Mouse (Mus musculus): ENCODE results near the gene Rcor2. TPM values are rescaled to one million over a fixed set of nuclear protein-coding genes. Genes with fewer than 3 reads are reported as not detected.

The Rcor2 gene
- polyA plus RNA-seq, 1 experiment from 2014 or later, result 30.6 TPM

GRCm38 (mm10) chr19:7300078-7300477 is 33.0 kb downstream of the Rcor2 start:
- WGBS, result 94% methylated on average over 1 of the region's 1 CpGs
- H3K4me1 ChIP-seq, result peaks cover 23% of the 10 kb centered on the region

GRCm38 (mm10) chr19:7301647-7302492 is 34.7 kb downstream of the Rcor2 start:
- Histone ChIP-seq H3K4me2 (no peak overlapping the region), H3K27ac (no peak overlapping the region), H3K36me3 (peaks cover 19% of the 10 kb centered on the region), H3K4me1 (peaks cover 27% of the 10 kb centered on the region), H3K4me3 (no peak overlapping the region), H3K9me3 (no peaks in the 10 kb centered on the region), H3K9ac (no peak overlapping the region), H3K27me3 (no peaks in the 10 kb centered on the region)
- WGBS, result 81% methylated on average over 7 of the region's 7 CpGs
- no peak for ATAC-seq (ENCODE audit: insufficient number of reproducible peaks, insufficient read depth, low FRiP score, low TSS enrichment, low read depth)

More at GRCm38 (mm10) chr19:7300078-7300477, 33.0 kb downstream of the Rcor2 start:
- Histone ChIP-seq H3K4me3 (no peak overlapping the region), H3K27ac (no peak overlapping the region), H3K4me2 (no peak overlapping the region), H3K36me3 (peaks cover 20% of the 10 kb centered on the region; the same call in 1 of the 2 replicates), H3K9me3 (no peaks in the 10 kb centered on the region), H3K9ac (no peak overlapping the region), H3K27me3 (no peaks in the 10 kb centered on the region)
- no peak for ATAC-seq (ENCODE audit: insufficient number of reproducible peaks, insufficient read depth, low FRiP score, low TSS enrichment, low read depth)

GRCm38 (mm10) chr19:7302493-7302797 is 35.3 kb downstream of the Rcor2 start:
- H3K4me3 ChIP-seq, result no peak overlapping the region
- H3K4me2 ChIP-seq, result no peak overlapping the region
- no peaks in the 10 kb centered on the region for H3K27me3 ChIP-seq
- peaks cover 19% of the 10 kb centered on the region for H3K36me3 ChIP-seq
- WGBS, result 90% methylated on average over 1 of the region's 1 CpGs
- H3K4me1 ChIP-seq, result peaks cover 33% of the 10 kb centered on the region
- H3K27ac ChIP-seq, result no peak overlapping the region
- no peaks in the 10 kb centered on the region for H3K9me3 ChIP-seq
- H3K9ac ChIP-seq, result no peak overlapping the region
- ATAC-seq (ENCODE audit: insufficient number of reproducible peaks, insufficient read depth, low FRiP score, low TSS enrichment, low read depth), result no peak

- Histone ChIP-seq H3K27me3 (no peaks in the 10 kb centered on the region), H3K9me3 (no peaks in the 10 kb centered on the region), H3K27ac (no peak overlapping the region), H3K36me3 (peaks cover 18% of the 10 kb centered on the region), H3K4me3 (no peak overlapping the region), H3K4me1 (peaks cover 46% of the 10 kb centered on the region), H3K4me2 (no peak overlapping the region), H3K9ac (no peak overlapping the region)
- 67% methylated on average over 6 of the region's 6 CpGs for WGBS
- ATAC-seq (ENCODE audit: insufficient number of reproducible peaks, insufficient read depth, low FRiP score, low TSS enrichment, low read depth), result no peak
These were observed 36.7 kb downstream of the Rcor2 start for GRCm38 (mm10) chr19:7303796-7304195.

- H3K27ac ChIP-seq, result no peak overlapping the region
- 55% methylated on average over 2 of the region's 2 CpGs for WGBS
- no peak overlapping the region for H3K4me2 ChIP-seq
- no peaks in the 10 kb centered on the region for H3K9me3 ChIP-seq
- no peak overlapping the region for H3K9ac ChIP-seq
- H3K27me3 ChIP-seq, result no peaks in the 10 kb centered on the region
- H3K4me1 ChIP-seq, result peaks cover 50% of the 10 kb centered on the region
- ATAC-seq (ENCODE audit: insufficient number of reproducible peaks, insufficient read depth, low FRiP score, low TSS enrichment, low read depth), result no peak
- no peak overlapping the region for H3K4me3 ChIP-seq
- peaks cover 9% of the 10 kb centered on the region for H3K36me3 ChIP-seq
These were observed 37.7 kb downstream of the Rcor2 start for GRCm38 (mm10) chr19:7304801-7305200.

- Histone ChIP-seq H3K9ac (no peak overlapping the region), H3K4me3 (no peak overlapping the region), H3K36me3 (peaks cover 6% of the 10 kb centered on the region; the same call in 1 of the 2 replicates), H3K4me2 (no peak overlapping the region), H3K9me3 (no peaks in the 10 kb centered on the region), H3K4me1 (peaks cover 58% of the 10 kb centered on the region), H3K27ac (no peak overlapping the region; the same call in 1 of the 2 replicates), H3K27me3 (no peaks in the 10 kb centered on the region)
- no peak for ATAC-seq (ENCODE audit: insufficient number of reproducible peaks, insufficient read depth, low FRiP score, low TSS enrichment, low read depth)
- 76% methylated on average over 11 of the region's 11 CpGs for WGBS
These were observed 38.5 kb downstream of the Rcor2 start for GRCm38 (mm10) chr19:7305380-7306310.

GRCm38 (mm10) chr19:7306968-7307367 is 39.8 kb downstream of the Rcor2 start:
- WGBS, result 42% methylated on average over 3 of the region's 3 CpGs
- no peaks in the 10 kb centered on the region for H3K9me3 ChIP-seq
- peaks cover 70% of the 10 kb centered on the region for H3K4me1 ChIP-seq
- H3K27me3 ChIP-seq, result no peaks in the 10 kb centered on the region
- peaks cover 6% of the 10 kb centered on the region; the same call in 1 of the 2 replicates for H3K36me3 ChIP-seq
- no peak overlapping the region for H3K4me2 ChIP-seq
- H3K27ac ChIP-seq, result 0 out of 2 replicates have a peak overlapping the region, but pooled peaks have one; percentile 11
- H3K4me3 ChIP-seq, result no peak overlapping the region
- 0 out of 2 replicates have a peak overlapping the region, but pooled peaks have one; percentile 32 for H3K9ac ChIP-seq
- no peak for ATAC-seq (ENCODE audit: insufficient number of reproducible peaks, insufficient read depth, low FRiP score, low TSS enrichment, low read depth)

- Histone ChIP-seq H3K4me3 (no peak overlapping the region), H3K9me3 (no peaks in the 10 kb centered on the region), H3K36me3 (peaks cover 6% of the 10 kb centered on the region; the same call in 1 of the 2 replicates), H3K9ac (0 out of 2 replicates have a peak overlapping the region, but pooled peaks have one; percentile 28), H3K4me1 (peaks cover 72% of the 10 kb centered on the region), H3K4me2 (peak overlapping the region; percentile 32; the same call in 1 of the 2 replicates), H3K27me3 (no peaks in the 10 kb centered on the region), H3K27ac (peak overlapping the region; percentile 77)
- WGBS, result 43% methylated on average over 8 of the region's 8 CpGs
- ATAC-seq (ENCODE audit: insufficient number of reproducible peaks, insufficient read depth, low FRiP score, low TSS enrichment, low read depth), result peak; percentile 48
These were observed 41.1 kb downstream of the Rcor2 start for GRCm38 (mm10) chr19:7307995-7308770.

- H3K4me2 ChIP-seq, result 0 out of 2 replicates have a peak overlapping the region, but pooled peaks have one; percentile 28
These were observed 42.7 kb downstream of the Rcor2 start for GRCm38 (mm10) chr19:7309738-7310330.

GRCm38 (mm10) chr19:7310704-7311103 is 43.6 kb downstream of the Rcor2 start:
- H3K4me1 ChIP-seq, result peaks cover 72% of the 10 kb centered on the region
- no peaks in the 10 kb centered on the region for H3K9me3 ChIP-seq
- peaks cover 2% of the 10 kb centered on the region; the same call in 1 of the 2 replicates for H3K36me3 ChIP-seq
- peak overlapping the region; percentile 28 for H3K4me2 ChIP-seq
- H3K4me3 ChIP-seq, result no peak overlapping the region
- 9% methylated on average over 5 of the region's 5 CpGs for WGBS
- ATAC-seq (ENCODE audit: insufficient number of reproducible peaks, insufficient read depth, low FRiP score, low TSS enrichment, low read depth), result peak; percentile 73
- no peaks in the 10 kb centered on the region for H3K27me3 ChIP-seq
- H3K9ac ChIP-seq, result peak overlapping the region; percentile 58; the same call in 1 of the 2 replicates
- H3K27ac ChIP-seq, result peak overlapping the region; percentile 84

More at GRCm38 (mm10) chr19:7309738-7310330, 42.7 kb downstream of the Rcor2 start:
- H3K36me3 ChIP-seq, result peaks cover 6% of the 10 kb centered on the region; the same call in 1 of the 2 replicates
- H3K4me1 ChIP-seq, result peaks cover 71% of the 10 kb centered on the region
- H3K4me3 ChIP-seq, result no peak overlapping the region
- no peak for ATAC-seq (ENCODE audit: insufficient number of reproducible peaks, insufficient read depth, low FRiP score, low TSS enrichment, low read depth)
- no peaks in the 10 kb centered on the region for H3K9me3 ChIP-seq
- no peaks in the 10 kb centered on the region for H3K27me3 ChIP-seq
- H3K27ac ChIP-seq, result peak overlapping the region; percentile 84
- WGBS, result 49% methylated on average over 2 of the region's 2 CpGs
- H3K9ac ChIP-seq, result 0 out of 2 replicates have a peak overlapping the region, but pooled peaks have one; percentile 58

Data from embryonic facial prominence, embryonic 13.5 days (tissue).